ENCODE assay signal across 8 mouse cellular contexts in the genomic region with DNA sequence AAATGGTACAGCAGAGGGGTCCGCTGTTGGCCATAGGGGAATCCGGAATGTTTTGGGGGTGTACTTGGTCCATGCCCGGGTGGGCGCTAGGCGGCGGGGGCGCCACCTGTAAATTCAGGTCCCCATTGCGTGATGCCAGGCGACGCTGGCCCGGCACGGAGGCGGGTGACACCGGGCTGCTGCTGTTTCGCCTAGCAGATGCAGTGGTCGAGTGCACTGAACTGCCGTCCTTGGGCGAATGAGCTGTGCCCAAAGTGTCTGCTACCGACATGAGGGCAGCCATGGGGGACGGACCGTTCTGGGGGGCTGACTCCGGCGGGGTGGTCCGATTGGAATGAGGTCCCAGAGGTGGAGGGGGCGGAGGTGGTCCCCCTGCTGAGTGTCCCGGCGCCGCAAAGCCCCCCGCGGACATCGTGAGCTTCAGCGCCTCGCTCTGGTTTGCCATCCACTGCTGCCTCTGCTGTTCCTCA. TPM values are rescaled to one million over a fixed set of nuclear protein-coding genes. Genes with fewer than 3 reads are reported as not detected.
DNase-seq lines count a peak whose midpoint lies in the region; ATAC-seq and TF ChIP-seq lines count a peak whose summit lies in the region.

No protein-coding gene starts in this region.

- no peaks in the 10 kb centered on the region for H3K9me3 ChIP-seq in hindbrain, embryonic 14.5 days (ENCODE audit: control insufficient read depth, low read length)

- H3K27ac ChIP-seq in left cerebral cortex, adult 2 months, result peak overlapping the region; percentile 100
- peak overlapping the region; percentile 100 for H3K27ac ChIP-seq in hindbrain, embryonic 14.5 days

- peak overlapping the region; percentile 100 for H3K9ac ChIP-seq in hindbrain, embryonic 14.5 days

- H3K4me2 ChIP-seq in hindbrain, embryonic 14.5 days (replicated peaks), result peak overlapping the region; percentile 95

- H3K36me3 ChIP-seq in hindbrain, embryonic 14.5 days (replicated peaks; ENCODE audit: control insufficient read depth, insufficient read depth), result peaks cover 15% of the 10 kb centered on the region

- no peak for TF ChIP-seq CTCF in left cerebral cortex, adult 2 months (IDR thresholded peaks at IDR 0.05)
- TF ChIP-seq CTCF in brain, embryonic 14.5 days (IDR thresholded peaks at IDR 0.05; ENCODE audit: borderline replicate concordance, extremely low read depth, insufficient read depth, insufficient read length), result no peak

- H3K4me3 ChIP-seq in left cerebral cortex, adult 2 months, result peak overlapping the region; percentile 94
- peak overlapping the region; percentile 99 for H3K4me3 ChIP-seq in hindbrain, embryonic 14.5 days (replicated peaks; ENCODE audit: low read length)

- no peak for DNase-seq in left cerebral cortex, adult 2 months (ENCODE audit: extremely low spot score in 1 of 2, low spot score in 2 of 2)
- DNase-seq in left cerebral cortex, adult 9 months (ENCODE audit: low spot score in 2 of 2), result no peak
- peak; percentile 43 for DNase-seq in brain, embryonic 14.5 days (ENCODE audit: low read depth)
- DNase-seq in hindbrain, embryonic 14.5 days (ENCODE audit: low spot score), result no peak
- DNase-seq in lung, postnatal 14 days, result peak; percentile 16
- DNase-seq in layer of hippocampus, adult 8-10 months (ENCODE audit: low spot score in 2 of 2), result no peak

- H3K4me1 ChIP-seq in hindbrain, embryonic 14.5 days (replicated peaks; ENCODE audit: control insufficient read depth, insufficient read depth, low read length), result peaks cover 49% of the 10 kb centered on the region

- no peak for ATAC-seq in hindbrain, embryonic 14.5 days (ENCODE audit: low FRiP score)
- ATAC-seq in monocyte, adult 5-6 weeks (replicated peaks; ENCODE audit: insufficient number of reproducible peaks, low FRiP score, low TSS enrichment, poor library complexity, severe bottlenecking), result no peak
- no peak for ATAC-seq in megakaryocyte-erythroid progenitor cell, adult 5-6 weeks (replicated peaks; ENCODE audit: low FRiP score, low TSS enrichment, poor library complexity, severe bottlenecking)

- WGBS in hindbrain, embryonic 14.5 days, result 4% methylated on average over 33 of the region's 33 CpGs

- TF ChIP-seq POLR2A in brain, embryonic 14.5 days (IDR thresholded peaks at IDR 0.05; ENCODE audit: borderline replicate concordance, extremely low read depth, insufficient read depth, insufficient read length, poor library complexity, severe bottlenecking), result no peak

- H3K27me3 ChIP-seq in hindbrain, embryonic 14.5 days (ENCODE audit: control insufficient read depth, insufficient read depth, low read length), result peaks cover 4% of the 10 kb centered on the region; the same call in 1 of the 2 replicates

- intact Hi-C loops in left cerebral cortex, adult 2 months (cut with DNase I), result no loop called here

RNA-seq across cellular contexts. Expression of a gene that starts 2.8 kb away (rescaled TPM):
- total RNA-seq in left cerebral cortex, adult 2 months (2021), result 10 to 100 TPM; 74.3 to 80.8 TPM
- polyA plus RNA-seq in brain, embryonic 14.5 days (2012; rRNA removed), result 77.9 and 97.5 TPM in 2 replicates
- polyA plus RNA-seq in hindbrain, embryonic 14.5 days (2014; fragmentation: Nextera tagmentation; extraction: Ambion mirVana), result 64.5 and 65.5 TPM in 2 replicates
- total RNA-seq in monocyte, adult 5-6 weeks (2017), result 15.1 to 32.7 TPM (median 18.2 TPM) in 3 replicates
- 0.76 and 0.94 TPM in 2 replicates for total RNA-seq in megakaryocyte-erythroid progenitor cell, adult 5-6 weeks (2014; fragmentation: Nextera tagmentation)
- total RNA-seq in megakaryocyte-erythroid progenitor cell, adult 5-6 weeks (2017), result 1.1 and 2.7 TPM in 2 replicates
- total RNA-seq in layer of hippocampus, adult 8-10 months (2022), result 10 to 100 TPM; 61.7 to 72.0 (median 66.8) TPM

Comparison
In these comparisons a context has a peak if more than half of its experiments do, and no peak if none do; other contexts are left out.
1. DNase-seq: peak in brain, embryonic 14.5 days (single experiment) and lung, postnatal 14 days (single experiment); none in left cerebral cortex, adult 2 months (0 of 2), left cerebral cortex, adult 9 months (0 of 2), hindbrain, embryonic 14.5 days (single experiment) and layer of hippocampus, adult 8-10 months (0 of 2).